Mouse (Mus musculus): ENCODE results near the gene Aspa.

Aspa gene

DNA sequence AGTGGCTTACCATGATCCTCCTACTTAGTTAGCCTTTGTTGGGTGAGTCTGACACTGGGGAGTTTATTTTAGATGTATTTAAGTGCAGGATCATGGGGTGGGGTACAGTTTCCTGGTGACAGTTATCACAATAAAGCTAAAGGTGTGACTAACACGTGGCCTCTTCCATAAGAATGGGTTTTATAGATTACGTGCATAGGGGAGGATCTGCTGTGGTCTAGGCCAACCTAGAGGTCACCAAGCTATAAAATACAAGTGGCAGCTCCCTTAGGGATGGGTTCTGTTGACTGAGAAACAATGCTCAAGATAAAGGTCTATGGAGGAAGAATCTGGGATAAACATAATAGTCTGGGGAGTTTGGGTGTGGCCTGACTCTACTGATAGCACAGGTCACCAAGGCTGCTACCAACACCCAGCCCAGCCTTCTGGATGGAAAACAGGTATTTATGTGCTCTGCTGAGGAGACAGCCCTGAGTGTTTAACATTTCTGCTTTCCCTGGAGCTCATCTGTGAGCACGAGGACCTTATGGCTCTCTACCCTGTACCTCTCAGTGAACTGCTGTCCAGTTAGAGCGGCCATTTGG is 71.9 kb downstream of the Aspa start:
- no peak for DNase-seq (ENCODE audit: low read depth, low spot score)

Data from 3T3-L1 (cell line).